Mouse (Mus musculus): ENCODE results near the gene Sec23ip. TPM values are rescaled to one million over a fixed set of nuclear protein-coding genes. Genes with fewer than 3 reads are reported as not detected.

Gene Sec23ip
- polyA plus RNA-seq, 1 experiment from 2014 or later = 44.3 TPM

GRCm38 (mm10) chr7:128750296-128750695 lies 5.6 kb downstream of the Sec23ip start:
- H3K4me3 ChIP-seq (ENCODE audit: low read depth, low read length) = no peak overlapping the region
- no peak overlapping the region for H3K9ac ChIP-seq (ENCODE audit: low read depth, low read length)
- no peaks in the 10 kb centered on the region for H3K9me3 ChIP-seq (ENCODE audit: control insufficient read depth, low read length)
- no peaks in the 10 kb centered on the region for H3K36me3 ChIP-seq (ENCODE audit: control insufficient read depth, insufficient read depth, low read length)
- no peak overlapping the region for H3K27ac ChIP-seq (ENCODE audit: low read depth, low read length)
- no peak for DNase-seq (ENCODE audit: low spot score)
- H3K4me1 ChIP-seq (replicated peaks; ENCODE audit: control insufficient read depth, insufficient read depth, low read length) = peaks cover 5% of the 10 kb centered on the region; the same call in 1 of the 2 replicates
- H3K27me3 ChIP-seq (ENCODE audit: control insufficient read depth, insufficient read depth, low read length) = no peaks in the 10 kb centered on the region
- no peak overlapping the region for H3K4me2 ChIP-seq (replicated peaks; ENCODE audit: low read depth, low read length)
- ATAC-seq (ENCODE audit: low FRiP score) = no peak
- 96% methylated on average over 9 of the region's 9 CpGs for WGBS

DNA sequence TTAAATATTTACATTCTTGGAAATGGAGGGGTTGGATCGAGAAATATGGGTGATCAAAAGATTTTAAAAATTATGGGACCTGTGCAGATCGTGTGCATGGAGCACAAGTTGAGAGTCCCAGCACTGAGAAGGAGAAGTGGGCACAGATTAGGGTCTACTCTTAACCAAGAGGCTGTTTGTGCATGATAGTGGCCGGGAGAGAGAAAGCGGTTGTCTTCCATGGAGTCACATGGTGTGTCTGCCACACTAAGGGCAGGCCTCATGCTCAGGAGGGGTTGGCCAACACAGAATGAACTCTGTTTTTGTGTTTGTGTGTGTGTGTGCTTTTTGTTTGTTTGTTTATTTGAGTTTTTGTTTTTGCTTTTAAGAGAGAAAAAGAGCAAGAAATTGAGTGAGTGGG lies 7.3 kb downstream of the Sec23ip start:
- Histone ChIP-seq H3K27ac (ENCODE audit: low read depth, low read length) (no peak overlapping the region), H3K36me3 (ENCODE audit: control insufficient read depth, insufficient read depth, low read length) (no peaks in the 10 kb centered on the region), H3K4me3 (ENCODE audit: low read depth, low read length) (no peak overlapping the region)

DNA sequence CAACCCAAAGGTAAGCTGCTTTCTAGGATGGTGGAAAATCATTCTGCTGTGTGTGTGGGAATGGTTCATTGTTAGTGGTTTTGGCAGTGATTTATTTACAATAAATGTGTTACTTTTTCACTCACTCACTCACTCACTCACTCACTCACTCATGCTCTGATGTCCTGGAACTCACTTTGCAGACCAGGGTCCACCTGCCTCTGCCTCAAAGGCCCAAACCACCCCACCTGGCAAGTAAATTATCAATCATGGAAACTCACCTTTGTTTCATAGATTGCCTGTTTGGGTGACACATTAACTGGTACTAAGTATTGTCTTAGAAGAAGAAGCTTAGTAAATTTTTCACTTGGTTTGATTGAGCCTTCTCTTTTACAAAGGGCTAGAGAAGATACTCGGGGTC lies 10.7 kb downstream of the Sec23ip start:
- Histone ChIP-seq H3K4me1 (replicated peaks; ENCODE audit: control insufficient read depth, insufficient read depth, low read length) (no peaks in the 10 kb centered on the region), H3K4me2 (replicated peaks; ENCODE audit: low read depth, low read length) (no peak overlapping the region), H3K27me3 (ENCODE audit: control insufficient read depth, insufficient read depth, low read length) (no peaks in the 10 kb centered on the region), H3K4me3 (ENCODE audit: low read depth, low read length) (no peak overlapping the region), H3K36me3 (ENCODE audit: control insufficient read depth, insufficient read depth, low read length) (peaks cover 9% of the 10 kb centered on the region), H3K9ac (ENCODE audit: low read depth, low read length) (no peak overlapping the region), H3K27ac (ENCODE audit: low read depth, low read length) (no peak overlapping the region), H3K9me3 (ENCODE audit: control insufficient read depth, low read length) (no peaks in the 10 kb centered on the region)
- DNase-seq (ENCODE audit: low spot score) (no peak), ATAC-seq (ENCODE audit: low FRiP score) (no peak)
- WGBS = 97% methylated on average over 1 of the region's 1 CpGs

More for the DNA sequence above, 7.3 kb downstream of the Sec23ip start:
- ATAC-seq (ENCODE audit: low FRiP score) = no peak
- Histone ChIP-seq H3K9ac (ENCODE audit: low read depth, low read length) (no peak overlapping the region), H3K9me3 (ENCODE audit: control insufficient read depth, low read length) (no peaks in the 10 kb centered on the region), H3K4me1 (replicated peaks; ENCODE audit: control insufficient read depth, insufficient read depth, low read length) (peaks cover 3% of the 10 kb centered on the region; the same call in 1 of the 2 replicates), H3K27me3 (ENCODE audit: control insufficient read depth, insufficient read depth, low read length) (no peaks in the 10 kb centered on the region), H3K4me2 (replicated peaks; ENCODE audit: low read depth, low read length) (no peak overlapping the region)
- no peak for DNase-seq (ENCODE audit: low spot score)
- 95% methylated on average over 4 of the region's 4 CpGs for WGBS

DNA sequence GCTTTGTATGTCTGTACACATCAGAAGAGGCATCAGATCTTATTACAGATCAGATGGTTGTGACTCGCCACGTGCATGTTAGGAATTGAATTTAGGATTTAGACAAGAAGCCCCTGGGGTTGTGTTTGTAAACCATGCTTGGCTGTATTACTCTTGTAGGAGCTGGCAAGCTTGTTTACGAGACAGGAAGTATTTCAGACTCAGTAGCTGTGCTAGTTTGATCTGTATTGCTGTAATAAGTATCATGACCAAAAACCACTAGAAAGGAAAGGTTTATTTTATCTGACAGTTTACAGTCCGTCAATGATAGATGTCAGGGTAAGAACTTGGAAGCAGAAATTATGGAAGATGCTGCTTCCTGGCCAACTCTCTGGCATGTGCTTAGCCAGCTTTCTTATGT lies 14.2 kb downstream of the Sec23ip start:
- no peaks in the 10 kb centered on the region for H3K4me1 ChIP-seq (replicated peaks; ENCODE audit: control insufficient read depth, insufficient read depth, low read length)
- no peak overlapping the region for H3K4me3 ChIP-seq (ENCODE audit: low read depth, low read length)
- no peak overlapping the region for H3K9ac ChIP-seq (ENCODE audit: low read depth, low read length)
- H3K27ac ChIP-seq (ENCODE audit: low read depth, low read length) = no peak overlapping the region
- no peak for ATAC-seq (ENCODE audit: low FRiP score)
- no peak overlapping the region for H3K4me2 ChIP-seq (replicated peaks; ENCODE audit: low read depth, low read length)
- H3K9me3 ChIP-seq (ENCODE audit: control insufficient read depth, low read length) = no peaks in the 10 kb centered on the region
- no peak for DNase-seq (ENCODE audit: low spot score)
- H3K27me3 ChIP-seq (ENCODE audit: control insufficient read depth, insufficient read depth, low read length) = no peaks in the 10 kb centered on the region
- WGBS = 95% methylated on average over 4 of the region's 4 CpGs
- peaks cover 18% of the 10 kb centered on the region for H3K36me3 ChIP-seq (ENCODE audit: control insufficient read depth, insufficient read depth, low read length)

DNA sequence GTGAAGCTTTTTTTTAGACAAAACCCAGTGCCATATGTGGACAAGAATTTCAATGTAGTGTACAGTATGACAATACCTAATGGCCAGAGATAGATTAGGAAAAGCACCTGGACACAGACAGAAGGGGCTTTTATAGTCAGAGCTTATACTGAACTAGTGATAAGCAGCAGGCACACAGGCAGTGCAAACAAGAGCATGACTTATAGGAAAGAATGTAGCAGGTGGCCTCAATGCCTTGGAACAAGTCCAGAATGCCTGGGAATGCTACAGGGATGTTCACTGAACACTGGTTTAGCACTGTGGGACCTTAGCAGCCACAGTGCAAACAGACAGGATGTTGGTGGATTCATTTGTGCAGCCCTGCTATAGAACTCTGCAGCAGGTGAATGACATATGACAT lies 22.0 kb downstream of the Sec23ip start:
- H3K4me2 ChIP-seq (replicated peaks; ENCODE audit: low read depth, low read length) = no peak overlapping the region
- no peak overlapping the region for H3K4me3 ChIP-seq (ENCODE audit: low read depth, low read length)
- H3K4me1 ChIP-seq (replicated peaks; ENCODE audit: control insufficient read depth, insufficient read depth, low read length) = no peaks in the 10 kb centered on the region
- H3K36me3 ChIP-seq (ENCODE audit: control insufficient read depth, insufficient read depth, low read length) = peaks cover 18% of the 10 kb centered on the region
- no peak for ATAC-seq (ENCODE audit: low FRiP score)
- no peak for DNase-seq (ENCODE audit: low spot score)
- no peak overlapping the region for H3K27ac ChIP-seq (ENCODE audit: low read depth, low read length)
- H3K9ac ChIP-seq (ENCODE audit: low read depth, low read length) = no peak overlapping the region
- H3K27me3 ChIP-seq (ENCODE audit: control insufficient read depth, insufficient read depth, low read length) = no peaks in the 10 kb centered on the region
- no peaks in the 10 kb centered on the region for H3K9me3 ChIP-seq (ENCODE audit: control insufficient read depth, low read length)

- peaks cover 6% of the 10 kb centered on the region; the same call in 1 of the 2 replicates for H3K36me3 ChIP-seq (ENCODE audit: control insufficient read depth, insufficient read depth, low read length)
- H3K9me3 ChIP-seq (ENCODE audit: control insufficient read depth, low read length) = no peaks in the 10 kb centered on the region
- no peaks in the 10 kb centered on the region for H3K4me1 ChIP-seq (replicated peaks; ENCODE audit: control insufficient read depth, insufficient read depth, low read length)
- H3K9ac ChIP-seq (ENCODE audit: low read depth, low read length) = no peak overlapping the region
- DNase-seq (ENCODE audit: low spot score) = no peak
- H3K4me2 ChIP-seq (replicated peaks; ENCODE audit: low read depth, low read length) = no peak overlapping the region
- H3K27ac ChIP-seq (ENCODE audit: low read depth, low read length) = no peak overlapping the region
- no peak for ATAC-seq (ENCODE audit: low FRiP score)
- WGBS = 96% methylated on average over 6 of the region's 6 CpGs
- no peak overlapping the region for H3K4me3 ChIP-seq (ENCODE audit: low read depth, low read length)
- H3K27me3 ChIP-seq (ENCODE audit: control insufficient read depth, insufficient read depth, low read length) = no peaks in the 10 kb centered on the region
Measured at GRCm38 (mm10) chr7:128777201-128777600, 32.5 kb downstream of the Sec23ip start.

- peak; percentile 85 for DNase-seq (ENCODE audit: low spot score)
Measured at GRCm38 (mm10) chr7:128779305-128779704, 34.6 kb downstream of the Sec23ip start.

GRCm38 (mm10) chr7:128781846-128782245 lies 37.1 kb downstream of the Sec23ip start:
- H3K36me3 ChIP-seq (ENCODE audit: control insufficient read depth, insufficient read depth, low read length) = no peaks in the 10 kb centered on the region; the same call in 1 of the 2 replicates
- no peak overlapping the region for H3K9ac ChIP-seq (ENCODE audit: low read depth, low read length)
- no peak overlapping the region for H3K4me2 ChIP-seq (replicated peaks; ENCODE audit: low read depth, low read length)
- DNase-seq (ENCODE audit: low spot score) (no peak), ATAC-seq (ENCODE audit: low FRiP score) (no peak)
- no peaks in the 10 kb centered on the region for H3K27me3 ChIP-seq (ENCODE audit: control insufficient read depth, insufficient read depth, low read length)
- no peaks in the 10 kb centered on the region for H3K4me1 ChIP-seq (replicated peaks; ENCODE audit: control insufficient read depth, insufficient read depth, low read length)
- no peak overlapping the region for H3K27ac ChIP-seq (ENCODE audit: low read depth, low read length)
- 80% methylated on average over 3 of the region's 3 CpGs for WGBS
- H3K4me3 ChIP-seq (ENCODE audit: low read depth, low read length) = no peak overlapping the region
- no peaks in the 10 kb centered on the region for H3K9me3 ChIP-seq (ENCODE audit: control insufficient read depth, low read length)

More at GRCm38 (mm10) chr7:128779305-128779704, 34.6 kb downstream of the Sec23ip start:
- no peak overlapping the region for H3K4me3 ChIP-seq (ENCODE audit: low read depth, low read length)
- no peaks in the 10 kb centered on the region for H3K27me3 ChIP-seq (ENCODE audit: control insufficient read depth, insufficient read depth, low read length)
- no peaks in the 10 kb centered on the region for H3K4me1 ChIP-seq (replicated peaks; ENCODE audit: control insufficient read depth, insufficient read depth, low read length)
- H3K36me3 ChIP-seq (ENCODE audit: control insufficient read depth, insufficient read depth, low read length) = peaks cover 3% of the 10 kb centered on the region; the same call in 1 of the 2 replicates
- no peak; the same call in 1 of the 2 replicates for ATAC-seq (ENCODE audit: low FRiP score)
- H3K9me3 ChIP-seq (ENCODE audit: control insufficient read depth, low read length) = no peaks in the 10 kb centered on the region
- H3K27ac ChIP-seq (ENCODE audit: low read depth, low read length) = no peak overlapping the region
- no peak overlapping the region for H3K4me2 ChIP-seq (replicated peaks; ENCODE audit: low read depth, low read length)
- no peak overlapping the region for H3K9ac ChIP-seq (ENCODE audit: low read depth, low read length)
- 52% methylated on average over 6 of the region's 6 CpGs for WGBS

DNA sequence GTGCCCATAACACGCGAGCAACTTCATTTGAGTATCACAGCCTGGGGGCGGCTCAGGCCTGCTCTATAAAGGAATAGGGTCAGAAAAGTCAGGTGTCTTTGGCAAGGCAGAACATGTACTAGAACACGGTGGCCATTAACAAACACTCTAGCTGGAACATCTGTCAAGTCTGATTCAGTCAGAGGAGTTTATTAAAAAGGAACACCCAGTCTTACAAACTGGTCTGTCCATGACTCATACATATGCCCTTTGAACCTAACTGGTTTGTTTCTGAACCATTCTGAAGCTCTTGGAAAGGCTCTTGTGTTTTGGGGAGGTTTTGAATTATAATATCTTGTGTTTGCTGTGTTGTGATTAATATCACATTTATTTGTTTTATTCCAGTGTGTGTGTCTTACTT lies 45.3 kb downstream of the Sec23ip start:
- no peaks in the 10 kb centered on the region for H3K4me1 ChIP-seq (replicated peaks; ENCODE audit: control insufficient read depth, insufficient read depth, low read length)
- no peaks in the 10 kb centered on the region for H3K27me3 ChIP-seq (ENCODE audit: control insufficient read depth, insufficient read depth, low read length)
- H3K27ac ChIP-seq (ENCODE audit: low read depth, low read length) = no peak overlapping the region
- no peaks in the 10 kb centered on the region for H3K9me3 ChIP-seq (ENCODE audit: control insufficient read depth, low read length)
- no peak overlapping the region for H3K4me2 ChIP-seq (replicated peaks; ENCODE audit: low read depth, low read length)
- no peak overlapping the region for H3K4me3 ChIP-seq (ENCODE audit: low read depth, low read length)
- no peak overlapping the region for H3K9ac ChIP-seq (ENCODE audit: low read depth, low read length)
- no peaks in the 10 kb centered on the region; the same call in 1 of the 2 replicates for H3K36me3 ChIP-seq (ENCODE audit: control insufficient read depth, insufficient read depth, low read length)
- ATAC-seq (ENCODE audit: low FRiP score) (no peak), DNase-seq (ENCODE audit: low spot score) (no peak)
- 85% methylated on average over 4 of the region's 4 CpGs for WGBS
